Mouse (Mus musculus) lung, adult 2 months (tissue): ENCODE measurements around the gene 1700025C18Rik.

ENCODE experiments used
- CTCF ChIP-seq: fragments of 200-500 bp; IDR thresholded peaks from 2 replicates; pipeline ENCODE4 v1.5.1; 2011; ENCODE audit warnings: mild to moderate bottlenecking, low read length, control low read depth; ENCODE audit not compliant: insufficient read depth
- POLR2A ChIP-seq: fragments of 200-500 bp; IDR thresholded peaks from 2 replicates; pipeline ENCODE4 v1.6.1; 2011; ENCODE audit warnings: low read depth, mild to moderate bottlenecking, control low read depth, low read length, borderline replicate concordance; ENCODE audit errors: extremely low read depth

GRCm38 (mm10) chr2:165077055-165077454 lies 13.5 kb downstream of the 1700025C18Rik start:
- TF ChIP-seq POLR2A, result no peak
- no peak for TF ChIP-seq CTCF
